Mouse (Mus musculus) CH12.LX (cell line): ENCODE measurements around the gene Nanos2. TPM values are rescaled to one million over a fixed set of nuclear protein-coding genes. Genes with fewer than 3 reads are reported as not detected.

Source experiments
- DNase-seq: peaks from one replicate; pipeline ENCODE4 v3.0.0-alpha.2; 2013; ENCODE audit errors: extremely low read depth
- H3K27ac ChIP-seq: 2 replicates; pipeline ENCODE4 v1.5.1; 2012; ENCODE audit warnings: low read depth, mild to moderate bottlenecking, control low read depth, moderate library complexity; ENCODE audit not compliant: insufficient read depth
- H3K27me3 ChIP-seq: replicated peaks from 2 replicates; pipeline ENCODE3; 2012; ENCODE audit warnings: inconsistent platforms
- H3K36me3 ChIP-seq, 2 experiments: replicated peaks in 1 of 2; 2 replicates each; pipeline versions ENCODE3 to v1.6.1; 2012; ENCODE audit warnings: inconsistent platforms in 1 of 2, low read length in 1 of 2, mild to moderate bottlenecking in 1 of 2, mixed read lengths in 1 of 2, moderate library complexity in 1 of 2; ENCODE audit not compliant: control insufficient read depth in 1 of 2, insufficient read depth in 1 of 2
- H3K4me1 ChIP-seq, 2 experiments: 2 replicates each; pipeline ENCODE4 v1.6.1; 2012; ENCODE audit warnings: inconsistent platforms in 1 of 2, moderate library complexity in 1 of 2; ENCODE audit not compliant: insufficient read depth in 2 of 2, control insufficient read depth in 1 of 2
- H3K4me2 ChIP-seq: 2 replicates; pipeline ENCODE4 v1.6.1; 2012; ENCODE audit warnings: low read depth, mild to moderate bottlenecking, control low read depth; ENCODE audit not compliant: poor library complexity, insufficient read depth, severe bottlenecking
- H3K4me3 ChIP-seq, 3 experiments: fragments of 150-350 bp in 1 of 3; sonication (generic) in 1 of 3; replicated peaks in 1 of 3; 2 replicates each; pipeline versions ENCODE3 to v1.5.1; 2011 to 2012; ENCODE audit warnings: low read depth in 2 of 3, low read length in 2 of 3, mild to moderate bottlenecking in 2 of 3, moderate library complexity in 2 of 3, control low read depth in 1 of 3, improper control_type of control experiment in 1 of 3, inconsistent platforms in 1 of 3, mixed read lengths in 1 of 3; ENCODE audit not compliant: poor library complexity in 1 of 3
- H3K79me2 ChIP-seq: replicated peaks from 2 replicates; pipeline ENCODE4 v1.6.1; 2012; ENCODE audit warnings: mild to moderate bottlenecking, moderate library complexity; ENCODE audit not compliant: control insufficient read depth, poor library complexity, insufficient read depth, severe bottlenecking; ENCODE audit errors: extremely low read depth
- H3K9ac ChIP-seq: 2 replicates; pipeline ENCODE4 v1.6.1; 2012; ENCODE audit warnings: low read depth, mild to moderate bottlenecking, control low read depth, moderate library complexity; ENCODE audit not compliant: insufficient read depth
- H3K9me3 ChIP-seq: replicated peaks from 2 replicates; pipeline ENCODE3; 2012; ENCODE audit warnings: low read length, inconsistent platforms, mixed read lengths
- CTCF ChIP-seq, 2 experiments: IDR thresholded peaks in 1 of 2; conservative IDR thresholded peaks in 1 of 2; 2 replicates each; pipeline ENCODE4 v1.5.1; 2011 to 2012; ENCODE audit warnings: low read depth in 2 of 2, low read length in 2 of 2, improper control_type of control experiment in 1 of 2, inconsistent platforms in 1 of 2, mild to moderate bottlenecking in 1 of 2, moderate library complexity in 1 of 2
- ETS1 ChIP-seq: conservative IDR thresholded peaks from 2 replicates; pipeline ENCODE4 v1.6.1; 2012; ENCODE audit warnings: low read depth, mild to moderate bottlenecking, inconsistent platforms, low read length, improper control_type of control experiment, moderate library complexity
- IRF4 ChIP-seq: IDR thresholded peaks from 2 replicates; pipeline ENCODE4 v1.6.1; 2014; ENCODE audit warnings: low read depth, mild to moderate bottlenecking, inconsistent platforms, low read length, improper control_type of control experiment
- JUN ChIP-seq: IDR thresholded peaks from 2 replicates; pipeline ENCODE4 v1.6.1; 2011; ENCODE audit warnings: low read depth, mild to moderate bottlenecking, low read length, improper control_type of control experiment, moderate library complexity; ENCODE audit not compliant: insufficient read depth
- MAX ChIP-seq: IDR thresholded peaks from 2 replicates; pipeline ENCODE4 v1.6.1; 2011; ENCODE audit warnings: low read length, improper control_type of control experiment
- NELFE ChIP-seq: IDR thresholded peaks from 2 replicates; pipeline ENCODE4 v1.6.1; 2011; ENCODE audit warnings: low read depth, low read length, improper control_type of control experiment
- POLR2AphosphoS2 ChIP-seq: IDR thresholded peaks from 2 replicates; pipeline ENCODE4 v1.6.1; 2011; ENCODE audit warnings: low read depth, low read length, improper control_type of control experiment
- RAD21 ChIP-seq: IDR thresholded peaks from 2 replicates; pipeline ENCODE4 v1.6.1; 2011; ENCODE audit warnings: low read depth, mild to moderate bottlenecking, low read length, improper control_type of control experiment, moderate library complexity
- RCOR1 ChIP-seq: conservative IDR thresholded peaks from 2 replicates; pipeline ENCODE4 v1.6.1; 2012; ENCODE audit warnings: low read depth, mild to moderate bottlenecking, inconsistent platforms, low read length, improper control_type of control experiment
- SMC3 ChIP-seq: IDR thresholded peaks from 2 replicates; pipeline ENCODE4 v1.6.1; 2011; ENCODE audit warnings: low read depth, low read length, improper control_type of control experiment
- ZC3H11A ChIP-seq: IDR thresholded peaks from 2 replicates; pipeline ENCODE4 v1.6.1; 2012; ENCODE audit warnings: low read depth, mild to moderate bottlenecking, inconsistent platforms, low read length, improper control_type of control experiment
- ZMIZ1 ChIP-seq: IDR thresholded peaks from 2 replicates; pipeline ENCODE4 v1.6.1; 2012; ENCODE audit warnings: low read depth, mild to moderate bottlenecking, inconsistent platforms, low read length, improper control_type of control experiment
- dilution Hi-C: fragments of 300-500 bp; cut with MboI; formaldehyde crosslinking; loops from 2 replicates; pipeline ENCODE4 v1.14.3; 2020; ENCODE audit warnings: low sequenced_read_pairs; ENCODE audit not compliant: extremely low pct_unique_long_range_greater_than_20kb, extremely low pct_ligation_motif_present
- in situ Hi-C: fragments of 300-500 bp; cut with MboI; formaldehyde crosslinking; loops from 3 replicates; pipeline ENCODE4 v1.14.3; 2019; ENCODE audit warnings: low sequenced_read_pairs, low pct_ligation_motif_present, low pct_unique_long_range_greater_than_20kb, mixed read lengths
- polyA plus RNA-seq: library from polyadenylated mRNA; unstranded; fragments of >175 nt; gene quantifications from 2 replicates; pipeline ENCODE4 v1.2.1, GENCODE M21; 2012; ENCODE audit warnings: low read depth; ENCODE audit not compliant: insufficient read length
- total RNA-seq, 2 experiments: library from RNA; depleted of rRNA; stranded (reverse); fragments of 300-350 nt in 1 of 2; fragments of >200 nt in 1 of 2; gene quantifications; 2 replicates each; pipeline ENCODE4 v1.2.3; 2012 to 2014

The Nanos2 gene
- total and polyA plus RNA-seq, 3 experiments, result not detected

DNA sequence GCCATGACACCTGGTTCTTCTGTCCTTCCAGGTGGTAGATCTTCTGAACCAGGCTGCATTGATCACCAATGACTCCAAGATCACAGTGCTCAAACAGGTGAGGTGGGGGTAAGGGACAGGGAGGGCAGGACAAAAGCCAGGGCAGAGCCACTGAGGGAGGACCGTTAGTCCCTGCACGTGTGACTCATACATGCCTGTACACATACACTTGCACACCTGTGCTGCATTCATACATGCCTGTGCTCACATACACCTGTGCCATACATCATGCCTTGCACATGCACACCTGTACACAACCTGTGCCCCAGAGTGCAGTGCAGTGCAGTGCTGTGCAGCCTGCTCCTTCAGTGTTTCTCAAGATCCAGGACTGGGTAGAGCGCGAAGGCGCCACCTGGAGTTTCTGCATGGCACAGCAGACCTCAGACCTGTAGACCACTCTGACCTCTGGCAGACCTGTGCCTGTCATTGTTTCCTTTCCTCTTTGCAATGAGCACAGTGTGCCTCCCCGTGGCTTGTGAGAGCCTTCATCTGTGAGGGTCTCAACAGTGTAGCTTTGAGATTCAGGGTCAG lies 42.0 kb downstream of the Nanos2 start:
- TF ChIP-seq ZMIZ1 (no peak), RCOR1 (no peak), MAX (no peak), JUN (no peak), CTCF (conservative IDR thresholded peaks at IDR 0.05 in 1 of 2, IDR thresholded peaks at IDR 0.05 in 1 of 2; ENCODE audit: low read depth in 2 of 2, low read length in 2 of 2) (peak; percentile 52 to 79), RAD21 (peak; percentile 54), ETS1 (no peak), SMC3 (peak; percentile 68), NELFE (no peak), IRF4 (no peak), POLR2AphosphoS2 (no peak)
- dilution Hi-C loops (no loop called here), in situ Hi-C loops (loop anchor here (10.0 kb wide), 1 partner anchor 134 kb away; no protein-coding TSS in a partner anchor)
- Histone ChIP-seq H3K4me3 (no peak overlapping the region), H3K27ac (no peak overlapping the region), H3K27me3 (no peaks in the 10 kb centered on the region), H3K9ac (no peak overlapping the region), H3K4me2 (no peak overlapping the region), H3K36me3 (peaks cover 52 to 62% of the 10 kb centered on the region in 2 experiments), H3K9me3 (no peaks in the 10 kb centered on the region), H3K4me1 (peaks cover 15 to 25% of the 10 kb centered on the region in 2 experiments), H3K79me2 (peaks cover 33% of the 10 kb centered on the region)
- peak; percentile 69 for DNase-seq

DNA sequence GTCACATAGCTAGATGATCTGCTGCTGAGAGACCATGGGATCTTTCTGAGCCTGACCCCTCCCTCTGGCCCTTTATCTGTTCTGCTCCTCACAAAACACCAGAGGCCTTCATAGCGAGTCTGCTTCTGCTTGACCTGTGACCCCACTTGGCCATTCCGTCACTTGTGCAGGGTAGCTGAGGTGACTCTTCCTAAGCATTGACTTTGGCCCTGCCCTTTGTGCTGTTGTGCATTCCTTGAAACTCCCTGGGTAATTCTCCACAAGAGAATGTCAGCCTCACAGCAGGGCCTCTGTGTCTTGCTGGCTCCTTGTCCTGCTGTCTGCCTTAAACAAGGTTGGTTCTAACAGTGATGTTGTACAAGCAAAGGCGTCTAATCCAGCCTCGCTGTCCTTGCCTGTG lies 44.4 kb downstream of the Nanos2 start:
- TF ChIP-seq ZC3H11A, result no peak
- no peak overlapping the region for H3K27ac ChIP-seq
- H3K9ac ChIP-seq, result no peak overlapping the region
- H3K79me2 ChIP-seq, result peaks cover 11% of the 10 kb centered on the region
- H3K36me3 ChIP-seq, result peaks cover 74 to 84% of the 10 kb centered on the region in 2 experiments
- no peaks in the 10 kb centered on the region for H3K9me3 ChIP-seq
- H3K27me3 ChIP-seq, result no peaks in the 10 kb centered on the region
- H3K4me1 ChIP-seq, result peaks cover 7 to 11% of the 10 kb centered on the region in 2 experiments
- in situ Hi-C loops, result no loop called here
- no peak overlapping the region for H3K4me2 ChIP-seq
- no peak for DNase-seq
- dilution Hi-C loops, result no loop called here
- H3K4me3 ChIP-seq, result no peak overlapping the region

Other genes with a start within 250 kb of the Nanos2 start
Only the 20 nearest of the 22 such genes appear.
- gene Psg19, start 188.9 kb upstream of the Nanos2 start, total RNA-seq (2012; rRNA removed), result not detected in 2 replicates
- not detected in 2 replicates for gene Psg19, start 188.9 kb upstream of the Nanos2 start, total RNA-seq (2014; rRNA removed)
- not detected in 2 replicates for gene Psg19, start 188.9 kb upstream of the Nanos2 start, polyA plus RNA-seq
- not detected in 2 replicates for gene Psg17, start 165.8 kb upstream of the Nanos2 start, total RNA-seq (2012; rRNA removed)
- gene Psg17, start 165.8 kb upstream of the Nanos2 start, total RNA-seq (2014; rRNA removed), result not detected in 2 replicates
- not detected in 2 replicates for gene Psg17, start 165.8 kb upstream of the Nanos2 start, polyA plus RNA-seq
- not detected in 2 replicates for gene Mill2, start 147.4 kb upstream of the Nanos2 start, total RNA-seq (2012; rRNA removed)
- gene Mill2, start 147.4 kb upstream of the Nanos2 start, total RNA-seq (2014; rRNA removed), result not detected in 2 replicates
- not detected in 2 replicates for gene Mill2, start 147.4 kb upstream of the Nanos2 start, polyA plus RNA-seq
- gene Pglyrp1, start 116.1 kb upstream of the Nanos2 start, total RNA-seq (2012; rRNA removed), result 0.25 and 0.51 TPM in 2 replicates
- 0.45 TPM in 1 of 2 replicates, not detected in the other for gene Pglyrp1, start 116.1 kb upstream of the Nanos2 start, total RNA-seq (2014; rRNA removed)
- gene Pglyrp1, start 116.1 kb upstream of the Nanos2 start, polyA plus RNA-seq, result 3.8 and 4.7 TPM in 2 replicates
- 16.3 and 17.4 TPM in 2 replicates for gene Ccdc61, start 77.0 kb upstream of the Nanos2 start, total RNA-seq (2012; rRNA removed)
- 11.7 and 11.9 TPM in 2 replicates for gene Ccdc61, start 77.0 kb upstream of the Nanos2 start, total RNA-seq (2014; rRNA removed)
- gene Ccdc61, start 77.0 kb upstream of the Nanos2 start, polyA plus RNA-seq, result 13.2 and 27.3 TPM in 2 replicates
- 0.04 TPM in 2 replicates for gene Nova2, start 61.5 kb upstream of the Nanos2 start, total RNA-seq (2012; rRNA removed)
- not detected in 2 replicates for gene Nova2, start 61.5 kb upstream of the Nanos2 start, total RNA-seq (2014; rRNA removed)
- not detected in 2 replicates for gene Nova2, start 61.5 kb upstream of the Nanos2 start, polyA plus RNA-seq
- gene Mypop, start 3.8 kb downstream of the Nanos2 start, total RNA-seq (2012; rRNA removed), result 2.5 and 2.8 TPM in 2 replicates
- gene Mypop, start 3.8 kb downstream of the Nanos2 start, total RNA-seq (2014; rRNA removed), result 1.2 and 1.3 TPM in 2 replicates
- 4.1 and 4.7 TPM in 2 replicates for gene Mypop, start 3.8 kb downstream of the Nanos2 start, polyA plus RNA-seq
- 11.8 and 12.8 TPM in 2 replicates for gene Irf2bp1, start 16.6 kb downstream of the Nanos2 start, total RNA-seq (2012; rRNA removed)
- gene Irf2bp1, start 16.6 kb downstream of the Nanos2 start, total RNA-seq (2014; rRNA removed), result 3.7 and 4.9 TPM in 2 replicates
- gene Irf2bp1, start 16.6 kb downstream of the Nanos2 start, polyA plus RNA-seq, result 6.6 and 7.1 TPM in 2 replicates
- gene Foxa3, start 36.1 kb downstream of the Nanos2 start, total RNA-seq (2012; rRNA removed), result 0.08 TPM in 1 of 2 replicates, not detected in the other
- not detected in 2 replicates for gene Foxa3, start 36.1 kb downstream of the Nanos2 start, total RNA-seq (2014; rRNA removed)
- not detected in 2 replicates for gene Foxa3, start 36.1 kb downstream of the Nanos2 start, polyA plus RNA-seq
- gene Sympk, start 37.0 kb downstream of the Nanos2 start, total RNA-seq (2012; rRNA removed), result 129 and 141 TPM in 2 replicates
- 42.0 and 43.7 TPM in 2 replicates for gene Sympk, start 37.0 kb downstream of the Nanos2 start, total RNA-seq (2014; rRNA removed)
- 97.4 and 111 TPM in 2 replicates for gene Sympk, start 37.0 kb downstream of the Nanos2 start, polyA plus RNA-seq
- 0.17 and 0.25 TPM in 2 replicates for gene Rsph6a, start 67.3 kb downstream of the Nanos2 start, total RNA-seq (2012; rRNA removed)
- gene Rsph6a, start 67.3 kb downstream of the Nanos2 start, total RNA-seq (2014; rRNA removed), result not detected in 2 replicates
- not detected in 2 replicates for gene Rsph6a, start 67.3 kb downstream of the Nanos2 start, polyA plus RNA-seq
- not detected in 2 replicates for gene Dmwd, start 88.8 kb downstream of the Nanos2 start, total RNA-seq (2012; rRNA removed)
- gene Dmwd, start 88.8 kb downstream of the Nanos2 start, total RNA-seq (2014; rRNA removed), result not detected in 2 replicates
- gene Dmwd, start 88.8 kb downstream of the Nanos2 start, polyA plus RNA-seq, result not detected in 2 replicates
- 0.17 and 0.30 TPM in 2 replicates for gene Dmpk, start 96.4 kb downstream of the Nanos2 start, total RNA-seq (2012; rRNA removed)
- 0.36 TPM in 1 of 2 replicates, not detected in the other for gene Dmpk, start 96.4 kb downstream of the Nanos2 start, total RNA-seq (2014; rRNA removed)
- gene Dmpk, start 96.4 kb downstream of the Nanos2 start, polyA plus RNA-seq, result 0.27 and 0.56 TPM in 2 replicates
- 1.3 and 1.8 TPM in 2 replicates for gene Six5, start 107.2 kb downstream of the Nanos2 start, total RNA-seq (2012; rRNA removed)
- gene Six5, start 107.2 kb downstream of the Nanos2 start, total RNA-seq (2014; rRNA removed), result 0.16 TPM in 2 replicates
- 0.25 and 0.33 TPM in 2 replicates for gene Six5, start 107.2 kb downstream of the Nanos2 start, polyA plus RNA-seq
- 0.08 TPM in 1 of 2 replicates, not detected in the other for gene Gm4969, start 131.0 kb downstream of the Nanos2 start, total RNA-seq (2012; rRNA removed)
- not detected in 2 replicates for gene Gm4969, start 131.0 kb downstream of the Nanos2 start, total RNA-seq (2014; rRNA removed)
- not detected in 2 replicates for gene Gm4969, start 131.0 kb downstream of the Nanos2 start, polyA plus RNA-seq
- gene Fbxo46, start 132.5 kb downstream of the Nanos2 start, total RNA-seq (2012; rRNA removed), result 11.6 and 12.5 TPM in 2 replicates
- 3.5 and 4.0 TPM in 2 replicates for gene Fbxo46, start 132.5 kb downstream of the Nanos2 start, total RNA-seq (2014; rRNA removed)
- gene Fbxo46, start 132.5 kb downstream of the Nanos2 start, polyA plus RNA-seq, result 4.8 and 6.1 TPM in 2 replicates
- gene Qpctl, start 161.9 kb downstream of the Nanos2 start, total RNA-seq (2012; rRNA removed), result 9.3 and 9.8 TPM in 2 replicates
- 5.1 and 5.2 TPM in 2 replicates for gene Qpctl, start 161.9 kb downstream of the Nanos2 start, total RNA-seq (2014; rRNA removed)
- gene Qpctl, start 161.9 kb downstream of the Nanos2 start, polyA plus RNA-seq, result 9.2 and 9.6 TPM in 2 replicates
- gene Snrpd2, start 162.3 kb downstream of the Nanos2 start, total RNA-seq (2012; rRNA removed), result 348 and 408 TPM in 2 replicates
- gene Snrpd2, start 162.3 kb downstream of the Nanos2 start, total RNA-seq (2014; rRNA removed), result 178 and 213 TPM in 2 replicates
- 177 and 193 TPM in 2 replicates for gene Snrpd2, start 162.3 kb downstream of the Nanos2 start, polyA plus RNA-seq
- gene Gipr, start 178.7 kb downstream of the Nanos2 start, total RNA-seq (2012; rRNA removed), result 0.04 TPM in 1 of 2 replicates, not detected in the other
- gene Gipr, start 178.7 kb downstream of the Nanos2 start, total RNA-seq (2014; rRNA removed), result not detected in 2 replicates
- 0.11 and 0.12 TPM in 2 replicates for gene Gipr, start 178.7 kb downstream of the Nanos2 start, polyA plus RNA-seq
- gene Eml2, start 189.0 kb downstream of the Nanos2 start, total RNA-seq (2012; rRNA removed), result 32.4 and 52.4 TPM in 2 replicates
- 12.3 and 15.6 TPM in 2 replicates for gene Eml2, start 189.0 kb downstream of the Nanos2 start, total RNA-seq (2014; rRNA removed)
- gene Eml2, start 189.0 kb downstream of the Nanos2 start, polyA plus RNA-seq, result 29.1 and 30.8 TPM in 2 replicates